Mouse (Mus musculus): ENCODE data around the gene Eef1akmt3.

DNA sequence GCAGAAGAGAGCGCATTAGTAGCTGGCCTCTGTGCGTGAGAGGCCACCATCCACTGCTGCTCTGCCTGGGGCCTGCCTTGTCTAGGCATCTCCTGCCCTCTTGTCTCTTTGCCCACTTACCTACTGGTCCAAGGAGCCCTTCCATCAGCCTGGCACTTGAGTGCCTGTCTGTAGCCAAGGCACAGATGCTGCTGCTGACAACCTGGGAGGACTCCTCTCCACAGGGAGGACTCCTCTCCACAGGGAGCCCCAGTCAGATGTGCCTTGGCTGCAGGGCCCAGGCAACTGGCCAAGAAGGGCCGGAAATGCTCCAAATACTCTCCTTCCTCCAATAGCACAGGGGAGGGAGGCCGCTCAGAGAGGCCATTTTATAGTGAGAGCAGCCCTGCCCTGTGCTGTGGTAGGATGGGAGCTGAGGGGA, 54.8 kb downstream of the Eef1akmt3 start:
- TF ChIP-seq CTCF (IDR thresholded peaks at IDR 0.05; ENCODE audit: insufficient read depth, low read depth, low read length): no peak
- TF ChIP-seq POLR2A (IDR thresholded peaks at IDR 0.05; ENCODE audit: insufficient read depth, low read depth, low read length): no peak

All from olfactory bulb, adult 2 months (tissue).